Mouse (Mus musculus): ENCODE data around the gene Krtap28-10.
"Not testable (repeated sequence)": the region's sequence is repeated elsewhere in the genome, so short reads cannot be mapped to it uniquely, and the experiment has no call there.

The Krtap28-10 gene

GRCm38 (mm10) chr1:83014477-83014876, 27.8 kb downstream of the Krtap28-10 start:
- in situ Hi-C loops (cut with MboI, MseI): no loop called here

- in situ Hi-C loops (cut with MboI, MseI): no loop called here
Observed at GRCm38 (mm10) chr1:83007471-83007870, 34.8 kb downstream of the Krtap28-10 start.

- in situ Hi-C loops (cut with MboI, MseI): no loop called here
Observed at GRCm38 (mm10) chr1:83006218-83007179, 35.8 kb downstream of the Krtap28-10 start.

- in situ Hi-C loops (cut with MboI, MseI): not testable (repeated sequence)
Observed at GRCm38 (mm10) chr1:83000306-83000705, 42.0 kb downstream of the Krtap28-10 start, which contains the start of gene Gm47959. Gm47959 (plus strand) TSS chr1:83000548.

GRCm38 (mm10) chr1:82993947-82994346, 48.3 kb downstream of the Krtap28-10 start:
- in situ Hi-C loops (cut with MboI, MseI): no loop called here

GRCm38 (mm10) chr1:82992093-82992492, 50.2 kb downstream of the Krtap28-10 start:
- in situ Hi-C loops (cut with MboI, MseI): no loop called here

- in situ Hi-C loops (cut with MboI, MseI): no loop called here
Observed at GRCm38 (mm10) chr1:82991596-82991995, 50.7 kb downstream of the Krtap28-10 start.
